Mouse (Mus musculus) heart, postnatal 0 days (tissue): ENCODE data around the gene Tcp10c. TPM values are rescaled to one million over a fixed set of nuclear protein-coding genes. Genes with fewer than 3 reads are reported as not detected.
"Not testable (repeated sequence)": the region's sequence is repeated elsewhere in the genome, so short reads cannot be mapped to it uniquely, and the experiment has no call there.

Experiments used
- ATAC-seq: fragments of 200-750 bp; cut with Nextera tagmentation; 2 replicates; pipeline ENCODE4 v1.8.0; 2017; ENCODE audit warnings: low read depth, moderate number of reproducible peaks, moderate library complexity; ENCODE audit not compliant: insufficient read depth
- DNase-seq: peaks from one replicate; pipeline ENCODE4 v3.0.0-alpha.2; 2016; ENCODE audit warnings: low spot score
- H3K27ac ChIP-seq: fragments of 300-500 bp; sonication (generic); 2 replicates; pipeline ENCODE4 v1.5.1; 2014; ENCODE audit warnings: low read depth, mild to moderate bottlenecking
- H3K27me3 ChIP-seq: fragments of 300-500 bp; sonication (generic); 2 replicates; pipeline ENCODE4 v1.6.1; 2014; ENCODE audit warnings: low read length, mixed read lengths; ENCODE audit not compliant: control insufficient read depth, insufficient read depth
- H3K36me3 ChIP-seq: fragments of 300-500 bp; sonication (generic); replicated peaks from 2 replicates; pipeline ENCODE4 v1.6.1; 2014; ENCODE audit warnings: low read length, mixed read lengths; ENCODE audit not compliant: control insufficient read depth, insufficient read depth
- H3K4me1 ChIP-seq: fragments of 300-500 bp; sonication (generic); 2 replicates; pipeline ENCODE4 v1.6.1; 2014; ENCODE audit warnings: antibody characterized with exemption; ENCODE audit not compliant: control insufficient read depth, insufficient read depth
- H3K4me2 ChIP-seq: fragments of 300-500 bp; sonication (generic); 2 replicates; pipeline ENCODE4 v1.6.1; 2014; ENCODE audit warnings: low read depth, mild to moderate bottlenecking, low read length, moderate library complexity
- H3K4me3 ChIP-seq: fragments of 300-500 bp; sonication (generic); 2 replicates; pipeline ENCODE4 v1.5.1; 2014; ENCODE audit warnings: low read depth, low read length
- H3K9ac ChIP-seq: fragments of 300-500 bp; sonication (generic); replicated peaks from 2 replicates; pipeline ENCODE4 v1.6.1; 2014; ENCODE audit warnings: low read depth, low read length, mixed read lengths
- H3K9me3 ChIP-seq: fragments of 300-500 bp; sonication (generic); replicated peaks from 2 replicates; pipeline ENCODE4 v1.6.1; 2016; ENCODE audit warnings: low read length; ENCODE audit not compliant: control insufficient read depth
- WGBS: fragments of 180-500 bp; shearing (Covaris S2); extraction: QIAGEN DNeasy Blood & Tissue Kit; methylation state at CpG from one replicate; pipeline ENCODE4 v1.1.7; 2014; 5-methylcytosine and 5-hydroxymethylcytosine counted together
- polyA plus RNA-seq: library from polyadenylated mRNA; unstranded; fragments of >200 nt; fragmentation: Nextera tagmentation; extraction: Ambion mirVana; gene quantifications from 2 replicates; pipeline ENCODE4 v1.2.1, GENCODE M21; 2015
- total RNA-seq: library from RNA; depleted of rRNA; stranded (reverse); fragments of >200 nt; gene quantifications from 2 replicates; pipeline ENCODE4 v1.2.3, GENCODE M21; 2014; ENCODE audit warnings: low replicate concordance; rRNA removed

Tcp10c gene
- total and polyA plus RNA-seq, 2 experiments from 2014 or later: not detected

DNA sequence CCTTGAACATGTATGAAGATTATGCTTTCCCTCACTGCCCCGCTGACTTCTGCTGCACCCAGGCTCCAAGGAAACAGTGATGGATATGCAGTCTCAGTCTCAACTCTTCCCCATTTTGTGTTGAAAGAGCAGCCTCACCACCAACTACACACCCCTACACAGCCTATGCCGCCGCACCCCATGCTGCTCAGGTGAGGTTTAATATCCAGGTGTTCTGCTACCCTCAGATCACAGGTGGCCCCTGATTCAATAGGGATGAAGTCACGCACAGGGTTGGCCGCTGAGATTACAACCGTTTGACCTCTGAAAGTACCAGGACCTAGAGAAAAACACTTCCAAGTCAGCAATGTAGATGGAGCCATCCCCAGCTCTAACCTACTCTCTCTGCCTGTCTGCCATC lies 69.9 kb downstream of the Tcp10c start:
- H3K9me3 ChIP-seq, H3K36me3 ChIP-seq, H3K27ac ChIP-seq, H3K9ac ChIP-seq, DNase-seq, H3K27me3 ChIP-seq, H3K4me3 ChIP-seq, H3K4me2 ChIP-seq, H3K4me1 ChIP-seq: not testable (repeated sequence)
- WGBS: 77% methylated on average over 6 of the region's 6 CpGs
- ATAC-seq: 0 out of 2 replicates have a peak, but pooled peaks have one; percentile 15

- WGBS: 65% methylated on average over 2 of the region's 5 CpGs
- ATAC-seq, H3K4me1 ChIP-seq, DNase-seq, H3K36me3 ChIP-seq, H3K27me3 ChIP-seq, H3K4me2 ChIP-seq, H3K9me3 ChIP-seq, H3K27ac ChIP-seq, H3K9ac ChIP-seq, H3K4me3 ChIP-seq: not testable (repeated sequence)
Observed at GRCm38 (mm10) chr17:13425694-13426093, 71.3 kb downstream of the Tcp10c start.

GRCm38 (mm10) chr17:13426508-13426907 lies 72.1 kb downstream of the Tcp10c start:
- H3K36me3 ChIP-seq, H3K4me2 ChIP-seq, H3K9ac ChIP-seq, H3K27me3 ChIP-seq, DNase-seq, H3K9me3 ChIP-seq, ATAC-seq, H3K4me1 ChIP-seq, H3K27ac ChIP-seq, H3K4me3 ChIP-seq: not testable (repeated sequence)
- WGBS: 89% methylated on average over 3 of the region's 6 CpGs

Other genes starting within 250 kb of the Tcp10c start
- not detected in 2 replicates for gene Unc93a, start 222.8 kb upstream of the Tcp10c start, total RNA-seq
- gene Unc93a, start 222.8 kb upstream of the Tcp10c start, polyA plus RNA-seq: not detected in 2 replicates
- not detected in 2 replicates for gene Smok2a, start 133.4 kb upstream of the Tcp10c start, total RNA-seq
- not detected in 2 replicates for gene Smok2a, start 133.4 kb upstream of the Tcp10c start, polyA plus RNA-seq
- gene Smok2b, start 124.3 kb upstream of the Tcp10c start, total RNA-seq: not detected in 2 replicates
- gene Smok2b, start 124.3 kb upstream of the Tcp10c start, polyA plus RNA-seq: not detected in 2 replicates